Mouse (Mus musculus) limb, embryonic 10.5 days (tissue): ENCODE results near the gene Ddx56. TPM values are rescaled to one million over a fixed set of nuclear protein-coding genes. Genes with fewer than 3 reads are reported as not detected.

Source experiments
- DNase-seq: peaks from one replicate; pipeline ENCODE4 v3.0.0-alpha.2; 2017; ENCODE audit warnings: low spot score
- H3K27ac ChIP-seq: fragments of 300-500 bp; sonication (generic); 2 replicates; pipeline ENCODE4 v1.5.1; 2016; ENCODE audit warnings: mild to moderate bottlenecking
- H3K27me3 ChIP-seq: fragments of 300-500 bp; sonication (generic); 2 replicates; pipeline ENCODE4 v1.6.1; 2016; ENCODE audit warnings: low read depth, mild to moderate bottlenecking; ENCODE audit not compliant: poor library complexity, severe bottlenecking
- H3K36me3 ChIP-seq: fragments of 300-500 bp; sonication (generic); 2 replicates; pipeline ENCODE4 v1.6.1; 2016; ENCODE audit warnings: mild to moderate bottlenecking, moderate library complexity
- H3K4me1 ChIP-seq: fragments of 300-500 bp; sonication (generic); 2 replicates; pipeline ENCODE4 v1.6.1; 2016
- H3K4me3 ChIP-seq: fragments of 300-500 bp; sonication (generic); 2 replicates; pipeline ENCODE4 v1.5.1; 2016; ENCODE audit warnings: mild to moderate bottlenecking, moderate library complexity
- H3K9me3 ChIP-seq: fragments of 300-500 bp; sonication (generic); replicated peaks from 2 replicates; pipeline ENCODE4 v1.6.1; 2016; ENCODE audit warnings: mild to moderate bottlenecking
- WGBS: fragments of 180-500 bp; shearing (Covaris S2); methylation state at CpG from one replicate; pipeline ENCODE4 v1.1.7; 2016; 5-methylcytosine and 5-hydroxymethylcytosine counted together
- polyA plus RNA-seq: library from polyadenylated mRNA; unstranded; fragments of >200 nt; fragmentation: Nextera tagmentation; extraction: Ambion mirVana; gene quantifications from 2 replicates; pipeline ENCODE4 v1.2.1, GENCODE M21; 2016

Ddx56 gene
- polyA plus RNA-seq, 1 experiment from 2014 or later = 133 TPM

GRCm38 (mm10) chr11:6291401-6292115 lies 24.0 kb upstream of the Ddx56 start, which contains the start of gene Ogdh:
Gene Ogdh, plus strand, starts transcription at chr11:6291633.
- H3K27ac ChIP-seq = peak within 1 kb of the TSS; percentile 87
- peak within 1 kb of the TSS; percentile 76 for H3K4me3 ChIP-seq
- WGBS = under 1% methylated on average over 75 of the region's 77 CpGs
- H3K4me1 ChIP-seq = peaks cover 9% of the 10 kb centered on the region; the same call in 1 of the 2 replicates
- H3K27me3 ChIP-seq = no peaks in the 10 kb centered on the region
- H3K9me3 ChIP-seq = no peaks in the 10 kb centered on the region
- DNase-seq = peak; percentile 99
- no peaks in the 10 kb centered on the region for H3K36me3 ChIP-seq

GRCm38 (mm10) chr11:6290883-6291282 lies 23.3 kb upstream of the Ddx56 start:
- Histone ChIP-seq H3K36me3 (no peaks in the 10 kb centered on the region), H3K27me3 (no peaks in the 10 kb centered on the region), H3K27ac (peak overlapping the region; percentile 87), H3K4me1 (peaks cover 9% of the 10 kb centered on the region; the same call in 1 of the 2 replicates), H3K9me3 (no peaks in the 10 kb centered on the region), H3K4me3 (peak overlapping the region; percentile 76)
- no peak for DNase-seq
- 24% methylated on average over 3 of the region's 3 CpGs for WGBS

- Histone ChIP-seq H3K27ac (no peak overlapping the region), H3K4me1 (peaks cover 9% of the 10 kb centered on the region; the same call in 1 of the 2 replicates), H3K4me3 (no peak overlapping the region), H3K27me3 (no peaks in the 10 kb centered on the region), H3K9me3 (no peaks in the 10 kb centered on the region), H3K36me3 (no peaks in the 10 kb centered on the region)
- WGBS = 96% methylated on average over 3 of the region's 3 CpGs
- DNase-seq = no peak
Observed at GRCm38 (mm10) chr11:6290138-6290537, 22.6 kb upstream of the Ddx56 start.

GRCm38 (mm10) chr11:6282940-6283339 lies 15.4 kb upstream of the Ddx56 start:
- WGBS = 93% methylated on average over 3 of the region's 3 CpGs
- Histone ChIP-seq H3K27me3 (no peaks in the 10 kb centered on the region), H3K4me1 (no peaks in the 10 kb centered on the region), H3K27ac (no peak overlapping the region), H3K4me3 (no peak overlapping the region), H3K9me3 (no peaks in the 10 kb centered on the region), H3K36me3 (no peaks in the 10 kb centered on the region)
- no peak for DNase-seq

- WGBS = 79% methylated on average over 3 of the region's 3 CpGs
- Histone ChIP-seq H3K36me3 (peaks cover 20% of the 10 kb centered on the region), H3K27ac (no peak overlapping the region), H3K4me1 (peaks cover 12% of the 10 kb centered on the region), H3K27me3 (no peaks in the 10 kb centered on the region), H3K4me3 (no peak overlapping the region), H3K9me3 (no peaks in the 10 kb centered on the region)
- DNase-seq = no peak
Observed at GRCm38 (mm10) chr11:6276466-6276865, 8.9 kb upstream of the Ddx56 start.

GRCm38 (mm10) chr11:6275094-6275484 lies 7.5 kb upstream of the Ddx56 start:
- H3K4me3 ChIP-seq = peak overlapping the region; percentile 90
- peak overlapping the region; percentile 88 for H3K27ac ChIP-seq
- H3K9me3 ChIP-seq = no peaks in the 10 kb centered on the region
- peaks cover 12% of the 10 kb centered on the region for H3K4me1 ChIP-seq
- DNase-seq = no peak
- no peaks in the 10 kb centered on the region for H3K27me3 ChIP-seq
- WGBS = 24% methylated on average over 7 of the region's 7 CpGs
- H3K36me3 ChIP-seq = peaks cover 33% of the 10 kb centered on the region

- Histone ChIP-seq H3K9me3 (no peaks in the 10 kb centered on the region), H3K27me3 (no peaks in the 10 kb centered on the region), H3K36me3 (peaks cover 36% of the 10 kb centered on the region), H3K4me3 (peak within 1 kb of the TSS; percentile 90), H3K4me1 (peaks cover 12% of the 10 kb centered on the region), H3K27ac (peak within 1 kb of the TSS; percentile 88)
- peak; percentile 98 for DNase-seq
- WGBS = 1% methylated on average over 39 of the region's 39 CpGs
Observed at GRCm38 (mm10) chr11:6274387-6275093, 7.0 kb upstream of the Ddx56 start, which contains the start of gene Tmed4. Gene Tmed4, minus strand, starts transcription at chr11:6274870.

GRCm38 (mm10) chr11:6273607-6274006 lies 6.0 kb upstream of the Ddx56 start:
- H3K36me3 ChIP-seq = peaks cover 41% of the 10 kb centered on the region
- peaks cover 12% of the 10 kb centered on the region for H3K4me1 ChIP-seq
- WGBS = 75% methylated on average over 11 of the region's 11 CpGs
- H3K4me3 ChIP-seq = peak overlapping the region; percentile 90
- H3K27ac ChIP-seq = peak overlapping the region; percentile 88; the same call in 1 of the 2 replicates
- no peak for DNase-seq
- H3K27me3 ChIP-seq = no peaks in the 10 kb centered on the region
- H3K9me3 ChIP-seq = no peaks in the 10 kb centered on the region

GRCm38 (mm10) chr11:6266621-6267020 lies 951 bp downstream of the Ddx56 start:
- H3K36me3 ChIP-seq = peaks cover 73% of the 10 kb centered on the region
- 71% methylated on average over 9 of the region's 9 CpGs for WGBS
- peaks cover 10% of the 10 kb centered on the region for H3K4me1 ChIP-seq
- no peaks in the 10 kb centered on the region for H3K9me3 ChIP-seq
- no peak for DNase-seq
- H3K4me3 ChIP-seq = peak overlapping the region; percentile 91
- no peaks in the 10 kb centered on the region for H3K27me3 ChIP-seq
- H3K27ac ChIP-seq = 0 out of 2 replicates have a peak overlapping the region, but pooled peaks have one; percentile 87

- WGBS = 84% methylated on average over 10 of the region's 10 CpGs
- Histone ChIP-seq H3K4me3 (no peak overlapping the region), H3K9me3 (no peaks in the 10 kb centered on the region), H3K36me3 (peaks cover 96% of the 10 kb centered on the region), H3K4me1 (peaks cover 5% of the 10 kb centered on the region), H3K27ac (no peak overlapping the region), H3K27me3 (no peaks in the 10 kb centered on the region)
- DNase-seq = peak; percentile 86
Observed at GRCm38 (mm10) chr11:6261434-6262082, 6.0 kb downstream of the Ddx56 start.

- no peaks in the 10 kb centered on the region for H3K9me3 ChIP-seq
- no peaks in the 10 kb centered on the region for H3K27me3 ChIP-seq
- H3K36me3 ChIP-seq = peaks cover 74% of the 10 kb centered on the region
- H3K4me1 ChIP-seq = no peaks in the 10 kb centered on the region
- no peak overlapping the region for H3K4me3 ChIP-seq
- 96% methylated on average over 7 of the region's 7 CpGs for WGBS
- DNase-seq = no peak
- H3K27ac ChIP-seq = no peak overlapping the region
Observed at GRCm38 (mm10) chr11:6259413-6259812, 8.2 kb downstream of the Ddx56 start.

GRCm38 (mm10) chr11:6256490-6257072 lies 11.0 kb downstream of the Ddx56 start:
- WGBS = 76% methylated on average over 6 of the region's 6 CpGs
- DNase-seq = no peak

More at GRCm38 (mm10) chr11:6256490-6257072, 11.0 kb downstream of the Ddx56 start:
- Histone ChIP-seq H3K27ac (no peak overlapping the region; the same call in 1 of the 2 replicates), H3K27me3 (no peaks in the 10 kb centered on the region), H3K9me3 (no peaks in the 10 kb centered on the region), H3K36me3 (peaks cover 46% of the 10 kb centered on the region), H3K4me1 (no peaks in the 10 kb centered on the region), H3K4me3 (no peak overlapping the region)
